Mouse (Mus musculus): ENCODE results near the gene Gas1. TPM values are rescaled to one million over a fixed set of nuclear protein-coding genes. Genes with fewer than 3 reads are reported as not detected.

Gene Gas1
- total RNA-seq, 1 experiment: 1.9 TPM

DNA sequence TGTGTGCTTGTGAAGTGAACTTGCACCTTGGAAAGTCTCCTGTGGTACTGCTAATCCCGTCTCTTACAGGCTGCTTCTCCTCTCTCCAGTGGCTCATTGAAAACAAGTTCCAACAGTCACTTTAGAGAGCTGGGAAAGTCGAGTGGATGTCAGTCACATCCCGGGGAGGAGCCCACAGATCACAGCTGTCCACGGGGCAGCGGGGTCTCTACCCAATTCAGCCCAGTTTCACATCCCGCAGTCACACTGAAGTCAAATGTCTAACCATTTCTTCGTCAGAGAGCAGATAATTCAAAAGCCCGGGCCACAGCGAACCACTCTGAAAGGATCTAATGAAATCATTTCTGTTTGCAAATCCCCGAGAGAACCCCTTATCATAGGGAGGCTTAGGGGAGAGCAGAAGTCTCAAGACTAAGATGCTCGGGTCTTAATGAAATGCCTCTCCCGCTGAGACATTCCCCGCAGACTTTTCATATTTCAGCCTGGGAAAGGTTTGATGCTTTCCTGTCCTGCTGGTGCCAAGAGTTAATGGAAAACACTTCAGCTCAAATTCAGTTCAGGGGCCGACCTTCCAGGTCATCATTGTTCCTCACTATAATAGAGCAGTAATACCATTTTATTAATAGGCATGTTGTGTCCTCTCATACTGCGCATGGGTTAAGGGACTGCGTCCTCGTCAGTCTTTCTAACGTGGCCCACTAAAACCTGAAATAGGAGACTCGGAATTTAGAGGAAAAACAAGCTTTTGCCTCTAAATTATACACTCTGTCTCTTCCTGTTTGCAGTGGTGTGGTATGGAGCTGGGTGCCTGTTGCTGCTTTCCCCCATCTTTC lies 20.7 kb downstream of the Gas1 start:
- Histone ChIP-seq H3K4me1 (ENCODE audit: control insufficient read depth in 2 of 2, insufficient read depth in 2 of 2, low read length in 2 of 2, poor library complexity in 1 of 2) (no peaks in the 10 kb centered on the region), H3K9me3 (ENCODE audit: control insufficient read depth, insufficient read depth, low read depth, low read length) (no peaks in the 10 kb centered on the region), H3K27ac (ENCODE audit: insufficient read depth, low read depth, low read length, poor library complexity, severe bottlenecking) (no peak overlapping the region), H3K36me3 (ENCODE audit: control insufficient read depth, insufficient read depth, low read length, poor library complexity, severe bottlenecking) (no peaks in the 10 kb centered on the region), H3K9ac (ENCODE audit: insufficient read depth, low read depth, low read length, poor library complexity, severe bottlenecking) (no peak overlapping the region), H3K4me3 (ENCODE audit: insufficient read depth in 1 of 2, low read depth in 1 of 2, low read length in 2 of 2, poor library complexity in 1 of 2, severe bottlenecking in 1 of 2) (no peak overlapping the region)
- in situ Hi-C loops (cut with MboI; ENCODE audit: low sequenced_read_pairs in 2 of 2, unreplicated experiment in 2 of 2): no loop called here
- DNase-seq (ENCODE audit: low read depth, low spot score): no peak
- TF ChIP-seq HCFC1 (IDR thresholded peaks at IDR 0.05; ENCODE audit: borderline replicate concordance, insufficient read depth, low read length): no peak
- TF ChIP-seq ZC3H11A (IDR thresholded peaks at IDR 0.05; ENCODE audit: borderline replicate concordance, low read depth, low read length): no peak
- no peak for TF ChIP-seq MAFK (IDR thresholded peaks at IDR 0.05; ENCODE audit: insufficient read depth, low read depth, low read length)
- no peak for TF ChIP-seq ZNF384 (IDR thresholded peaks at IDR 0.05; ENCODE audit: low read depth, low read length)
- TF ChIP-seq CHD2 (IDR thresholded peaks at IDR 0.05; ENCODE audit: low read depth, low read length): no peak

DNA sequence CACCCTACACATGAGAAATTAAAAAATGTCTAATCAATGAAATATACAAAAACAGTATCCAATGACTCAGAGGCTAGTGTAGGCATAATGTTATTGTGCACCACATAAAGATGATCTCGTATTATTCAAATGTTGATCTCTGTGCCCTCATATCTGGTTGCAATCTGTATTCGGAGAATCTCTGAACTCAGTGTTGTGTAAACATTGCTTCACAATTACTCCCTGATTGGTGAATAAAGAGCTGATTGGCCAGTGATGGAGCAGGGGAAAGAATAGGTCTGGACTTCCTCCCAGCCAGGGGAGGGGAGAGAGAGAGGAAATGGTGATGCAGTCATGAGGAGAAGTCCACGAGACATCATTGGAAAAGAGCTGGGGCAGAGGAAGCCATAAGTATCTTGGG lies 23.0 kb downstream of the Gas1 start:
- in situ Hi-C loops (cut with MboI; ENCODE audit: low sequenced_read_pairs in 2 of 2, unreplicated experiment in 2 of 2): no loop called here
- H3K4me1 ChIP-seq (ENCODE audit: control insufficient read depth in 2 of 2, insufficient read depth in 2 of 2, low read length in 2 of 2, poor library complexity in 1 of 2): no peaks in the 10 kb centered on the region
- no peak overlapping the region for H3K4me3 ChIP-seq (ENCODE audit: insufficient read depth in 1 of 2, low read depth in 1 of 2, low read length in 2 of 2, poor library complexity in 1 of 2, severe bottlenecking in 1 of 2)
- no peak for DNase-seq (ENCODE audit: low read depth, low spot score)
- H3K36me3 ChIP-seq (ENCODE audit: control insufficient read depth, insufficient read depth, low read length, poor library complexity, severe bottlenecking): no peaks in the 10 kb centered on the region
- no peak overlapping the region for H3K9ac ChIP-seq (ENCODE audit: insufficient read depth, low read depth, low read length, poor library complexity, severe bottlenecking)
- H3K27ac ChIP-seq (ENCODE audit: insufficient read depth, low read depth, low read length, poor library complexity, severe bottlenecking): no peak overlapping the region
- no peaks in the 10 kb centered on the region for H3K9me3 ChIP-seq (ENCODE audit: control insufficient read depth, insufficient read depth, low read depth, low read length)
- TF ChIP-seq MAFK (IDR thresholded peaks at IDR 0.05; ENCODE audit: insufficient read depth, low read depth, low read length) (no peak), ZC3H11A (IDR thresholded peaks at IDR 0.05; ENCODE audit: borderline replicate concordance, low read depth, low read length) (no peak), HCFC1 (IDR thresholded peaks at IDR 0.05; ENCODE audit: borderline replicate concordance, insufficient read depth, low read length) (no peak), ZNF384 (IDR thresholded peaks at IDR 0.05; ENCODE audit: low read depth, low read length) (no peak), CHD2 (IDR thresholded peaks at IDR 0.05; ENCODE audit: low read depth, low read length) (no peak)

- Histone ChIP-seq H3K27ac (ENCODE audit: insufficient read depth, low read depth, low read length, poor library complexity, severe bottlenecking) (no peak overlapping the region), H3K9me3 (ENCODE audit: control insufficient read depth, insufficient read depth, low read depth, low read length) (no peaks in the 10 kb centered on the region), H3K36me3 (ENCODE audit: control insufficient read depth, insufficient read depth, low read length, poor library complexity, severe bottlenecking) (no peaks in the 10 kb centered on the region), H3K4me1 (ENCODE audit: control insufficient read depth in 2 of 2, insufficient read depth in 2 of 2, low read length in 2 of 2, poor library complexity in 1 of 2) (no peaks in the 10 kb centered on the region), H3K4me3 (ENCODE audit: insufficient read depth in 1 of 2, low read depth in 1 of 2, low read length in 2 of 2, poor library complexity in 1 of 2, severe bottlenecking in 1 of 2) (no peak overlapping the region), H3K9ac (ENCODE audit: insufficient read depth, low read depth, low read length, poor library complexity, severe bottlenecking) (no peak overlapping the region)
- TF ChIP-seq CHD2 (IDR thresholded peaks at IDR 0.05; ENCODE audit: low read depth, low read length) (no peak), HCFC1 (IDR thresholded peaks at IDR 0.05; ENCODE audit: borderline replicate concordance, insufficient read depth, low read length) (no peak), ZNF384 (IDR thresholded peaks at IDR 0.05; ENCODE audit: low read depth, low read length) (no peak), ZC3H11A (IDR thresholded peaks at IDR 0.05; ENCODE audit: borderline replicate concordance, low read depth, low read length) (no peak), MAFK (IDR thresholded peaks at IDR 0.05; ENCODE audit: insufficient read depth, low read depth, low read length) (no peak)
- in situ Hi-C loops (cut with MboI; ENCODE audit: low sequenced_read_pairs in 2 of 2, unreplicated experiment in 2 of 2): no loop called here
- DNase-seq (ENCODE audit: low read depth, low spot score): no peak
Measured at GRCm38 (mm10) chr13:60148235-60148634, 28.9 kb downstream of the Gas1 start.

DNA sequence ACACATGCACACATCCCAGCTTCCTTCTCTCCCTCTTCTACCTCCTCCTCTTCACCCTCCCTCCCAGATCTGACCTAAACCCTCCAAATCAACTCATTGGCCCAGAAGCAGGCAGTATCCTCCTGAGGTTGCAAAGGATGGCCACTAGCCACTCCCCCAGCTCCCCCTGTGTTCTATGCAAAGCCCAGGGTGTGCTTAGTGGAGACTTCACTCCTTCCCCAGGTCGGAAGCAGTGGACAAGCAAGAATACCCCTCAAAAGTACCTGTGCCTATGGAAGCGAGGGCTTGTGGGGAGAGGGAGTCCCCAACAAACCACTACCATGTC lies 29.3 kb downstream of the Gas1 start:
- Histone ChIP-seq H3K27ac (ENCODE audit: insufficient read depth, low read depth, low read length, poor library complexity, severe bottlenecking) (no peak overlapping the region), H3K4me1 (ENCODE audit: control insufficient read depth in 2 of 2, insufficient read depth in 2 of 2, low read length in 2 of 2, poor library complexity in 1 of 2) (no peaks in the 10 kb centered on the region; a peak in 1 of 4 replicates), H3K4me3 (ENCODE audit: insufficient read depth in 1 of 2, low read depth in 1 of 2, low read length in 2 of 2, poor library complexity in 1 of 2, severe bottlenecking in 1 of 2) (no peak overlapping the region), H3K36me3 (ENCODE audit: control insufficient read depth, insufficient read depth, low read length, poor library complexity, severe bottlenecking) (no peaks in the 10 kb centered on the region), H3K9me3 (ENCODE audit: control insufficient read depth, insufficient read depth, low read depth, low read length) (no peaks in the 10 kb centered on the region), H3K9ac (ENCODE audit: insufficient read depth, low read depth, low read length, poor library complexity, severe bottlenecking) (no peak overlapping the region)
- no peak for TF ChIP-seq HCFC1 (IDR thresholded peaks at IDR 0.05; ENCODE audit: borderline replicate concordance, insufficient read depth, low read length)
- no peak for TF ChIP-seq ZNF384 (IDR thresholded peaks at IDR 0.05; ENCODE audit: low read depth, low read length)
- no peak for TF ChIP-seq ZC3H11A (IDR thresholded peaks at IDR 0.05; ENCODE audit: borderline replicate concordance, low read depth, low read length)
- no peak for TF ChIP-seq MAFK (IDR thresholded peaks at IDR 0.05; ENCODE audit: insufficient read depth, low read depth, low read length)
- no peak for TF ChIP-seq CHD2 (IDR thresholded peaks at IDR 0.05; ENCODE audit: low read depth, low read length)
- in situ Hi-C loops (cut with MboI; ENCODE audit: low sequenced_read_pairs in 2 of 2, unreplicated experiment in 2 of 2): no loop called here
- DNase-seq (ENCODE audit: low read depth, low spot score): no peak
